Mouse (Mus musculus) stomach, embryonic 14.5 days (tissue): ENCODE data around the gene Trim47. TPM values are rescaled to one million over a fixed set of nuclear protein-coding genes. Genes with fewer than 3 reads are reported as not detected.

ENCODE experiments used
- ATAC-seq: fragments of 200-750 bp; cut with Nextera tagmentation; 2 replicates; pipeline ENCODE4 v1.8.0; 2017; ENCODE audit warnings: low read depth, moderate TSS enrichment; ENCODE audit not compliant: insufficient number of reproducible peaks, insufficient read depth, low FRiP score
- H3K27ac ChIP-seq: fragments of 300-500 bp; sonication (generic); 2 replicates; pipeline ENCODE4 v1.5.1; 2014; ENCODE audit warnings: mild to moderate bottlenecking, low read length, moderate library complexity, mixed read lengths
- H3K27me3 ChIP-seq: fragments of 300-500 bp; sonication (generic); 2 replicates; pipeline ENCODE4 v1.6.1; 2014; ENCODE audit warnings: low read length, control low read depth, mixed read lengths; ENCODE audit not compliant: control insufficient read depth, insufficient read depth
- H3K36me3 ChIP-seq: fragments of 300-500 bp; sonication (generic); 2 replicates; pipeline ENCODE4 v1.6.1; 2014; ENCODE audit warnings: mild to moderate bottlenecking, control low read depth, low read length, moderate library complexity, mixed read lengths; ENCODE audit not compliant: control insufficient read depth, insufficient read depth
- H3K4me1 ChIP-seq: fragments of 300-500 bp; sonication (generic); 2 replicates; pipeline ENCODE4 v1.6.1; 2014; ENCODE audit warnings: low read length, control low read depth, mixed read lengths; ENCODE audit not compliant: control insufficient read depth, insufficient read depth
- H3K4me2 ChIP-seq: fragments of 300-500 bp; sonication (generic); replicated peaks from 2 replicates; pipeline ENCODE4 v1.6.1; 2014; ENCODE audit warnings: low read depth, low read length, control low read depth
- H3K4me3 ChIP-seq: fragments of 300-500 bp; sonication (generic); 2 replicates; pipeline ENCODE4 v1.5.1; 2014; ENCODE audit warnings: low read depth, low read length, control low read depth
- H3K9ac ChIP-seq: fragments of 300-500 bp; sonication (generic); replicated peaks from 2 replicates; pipeline ENCODE4 v1.6.1; 2014; ENCODE audit warnings: low read depth, mild to moderate bottlenecking, control low read depth, low read length, moderate library complexity, mixed read lengths
- H3K9me3 ChIP-seq: fragments of 300-500 bp; sonication (generic); 2 replicates; pipeline ENCODE4 v1.6.1; 2016; ENCODE audit warnings: low read depth, low read length, control low read depth; ENCODE audit not compliant: control insufficient read depth
- WGBS: fragments of 180-500 bp; shearing (Covaris S2); extraction: QIAGEN DNeasy Blood & Tissue Kit; methylation state at CpG from one replicate; pipeline ENCODE4 v1.1.7; 2014; 5-methylcytosine and 5-hydroxymethylcytosine counted together
- polyA plus RNA-seq: library from polyadenylated mRNA; unstranded; fragments of >200 nt; fragmentation: Nextera tagmentation; extraction: Ambion mirVana; gene quantifications from 2 replicates; pipeline ENCODE4 v1.2.1, GENCODE M21; 2014

Trim47 gene
- polyA plus RNA-seq, 1 experiment from 2014 or later = 12.2 TPM

GRCm38 (mm10) chr11:116102472-116102871, 24.5 kb downstream of the Trim47 start:
- Histone ChIP-seq H3K36me3 (no peaks in the 10 kb centered on the region), H3K27me3 (peaks cover 7% of the 10 kb centered on the region; the same call in 1 of the 2 replicates), H3K9me3 (no peaks in the 10 kb centered on the region), H3K9ac (no peak overlapping the region; the same call in 1 of the 2 replicates), H3K27ac (peak overlapping the region; percentile 94), H3K4me1 (peaks cover 71% of the 10 kb centered on the region), H3K4me2 (peak overlapping the region; percentile 17; the same call in 1 of the 2 replicates), H3K4me3 (no peak overlapping the region)
- ATAC-seq = no peak
- 48% methylated on average over 3 of the region's 4 CpGs for WGBS

DNA sequence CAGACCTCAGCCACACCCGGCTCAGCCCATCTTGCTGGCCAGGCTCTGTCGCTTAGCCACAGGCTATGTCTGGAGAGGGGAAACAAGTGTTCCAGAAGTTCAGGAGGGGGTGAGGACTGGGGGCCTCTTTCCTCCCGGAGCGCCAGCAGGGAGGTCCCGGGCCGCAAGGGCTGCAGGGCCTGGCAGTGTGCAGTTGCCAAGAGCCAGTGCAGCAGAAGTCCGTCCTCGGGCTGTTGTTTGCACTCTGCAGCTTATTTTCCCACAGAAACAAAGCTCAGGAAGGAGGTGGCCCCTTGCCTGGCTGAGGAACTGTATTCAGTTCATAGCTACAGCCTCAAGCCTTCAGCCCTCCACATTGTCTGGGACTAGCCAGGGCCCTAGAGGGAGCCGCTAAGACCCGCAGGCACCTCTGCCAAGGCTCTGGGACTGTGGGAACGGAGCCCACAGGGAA, 25.1 kb downstream of the Trim47 start:
- Histone ChIP-seq H3K9ac (no peak overlapping the region; the same call in 1 of the 2 replicates), H3K4me1 (peaks cover 66% of the 10 kb centered on the region)
- peak; percentile 38; the same call in 1 of the 2 replicates for ATAC-seq

DNA sequence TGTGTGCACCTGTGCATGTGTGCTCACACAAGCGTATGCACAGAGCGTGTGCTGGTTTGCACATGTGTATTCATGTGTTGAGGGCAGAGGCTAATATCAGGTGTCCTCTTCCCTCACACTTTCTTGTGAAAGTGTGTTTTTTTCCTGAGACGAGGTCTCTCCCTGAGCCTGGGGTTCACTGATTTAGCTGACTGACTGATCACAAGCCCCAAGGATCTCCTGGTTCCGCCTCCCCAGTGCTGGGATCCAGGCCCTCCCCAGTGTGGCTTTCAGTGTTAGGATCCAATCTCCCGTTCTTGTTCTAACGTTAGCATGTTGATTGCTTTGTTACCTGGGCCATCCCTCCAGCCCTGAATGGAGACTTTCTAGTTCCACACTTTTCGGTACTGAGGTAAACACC, 26.2 kb downstream of the Trim47 start:
- Histone ChIP-seq H3K27me3 (no peaks in the 10 kb centered on the region), H3K9me3 (no peaks in the 10 kb centered on the region), H3K27ac (peak overlapping the region; percentile 94; the same call in 1 of the 2 replicates), H3K4me1 (peaks cover 54% of the 10 kb centered on the region), H3K9ac (no peak overlapping the region), H3K36me3 (no peaks in the 10 kb centered on the region), H3K4me2 (no peak overlapping the region), H3K4me3 (no peak overlapping the region)
- WGBS = 68% methylated on average over 7 of the region's 7 CpGs
- no peak for ATAC-seq

More for the DNA sequence above, 25.1 kb downstream of the Trim47 start:
- Histone ChIP-seq H3K4me3 (no peak overlapping the region), H3K27ac (peak overlapping the region; percentile 94), H3K9me3 (no peaks in the 10 kb centered on the region), H3K4me2 (peak overlapping the region; percentile 17), H3K27me3 (0 out of 2 replicates have a peak, but pooled peaks cover 2% of the 10 kb centered on the region), H3K36me3 (no peaks in the 10 kb centered on the region)
- 28% methylated on average over 11 of the region's 11 CpGs for WGBS

- H3K4me3 ChIP-seq = no peak overlapping the region
- no peaks in the 10 kb centered on the region for H3K36me3 ChIP-seq
- no peaks in the 10 kb centered on the region for H3K9me3 ChIP-seq
- H3K9ac ChIP-seq = no peak overlapping the region
- H3K27ac ChIP-seq = peak overlapping the region; percentile 94; the same call in 1 of the 2 replicates
- H3K4me2 ChIP-seq = no peak overlapping the region
- peaks cover 54% of the 10 kb centered on the region for H3K4me1 ChIP-seq
- H3K27me3 ChIP-seq = no peaks in the 10 kb centered on the region
- ATAC-seq = peak; percentile 46; the same call in 1 of the 2 replicates
- WGBS = 32% methylated on average over 6 of the region's 6 CpGs
Observed at GRCm38 (mm10) chr11:116100385-116100784, 26.6 kb downstream of the Trim47 start.

DNA sequence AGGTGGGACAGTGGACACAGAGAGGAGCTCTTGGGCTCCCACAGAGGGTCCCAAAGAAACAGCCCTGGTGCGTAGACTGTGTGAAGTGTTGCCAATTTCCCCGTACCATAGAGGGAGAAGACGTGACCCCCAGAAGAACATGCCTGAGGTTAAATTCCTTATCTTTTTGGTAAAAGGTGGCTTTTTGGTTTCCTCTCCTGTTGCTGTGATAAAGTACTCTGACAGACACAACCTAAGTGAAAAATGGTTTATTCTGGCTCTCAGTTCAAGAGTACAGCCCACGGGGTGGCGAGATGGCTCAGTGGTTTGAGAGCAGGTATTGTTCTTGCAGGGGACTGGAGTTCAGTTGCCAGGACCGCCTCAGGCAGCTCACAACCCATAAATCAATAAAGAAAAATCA, 27.5 kb downstream of the Trim47 start:
- Histone ChIP-seq H3K4me2 (no peak overlapping the region), H3K4me1 (peaks cover 53% of the 10 kb centered on the region)

DNA sequence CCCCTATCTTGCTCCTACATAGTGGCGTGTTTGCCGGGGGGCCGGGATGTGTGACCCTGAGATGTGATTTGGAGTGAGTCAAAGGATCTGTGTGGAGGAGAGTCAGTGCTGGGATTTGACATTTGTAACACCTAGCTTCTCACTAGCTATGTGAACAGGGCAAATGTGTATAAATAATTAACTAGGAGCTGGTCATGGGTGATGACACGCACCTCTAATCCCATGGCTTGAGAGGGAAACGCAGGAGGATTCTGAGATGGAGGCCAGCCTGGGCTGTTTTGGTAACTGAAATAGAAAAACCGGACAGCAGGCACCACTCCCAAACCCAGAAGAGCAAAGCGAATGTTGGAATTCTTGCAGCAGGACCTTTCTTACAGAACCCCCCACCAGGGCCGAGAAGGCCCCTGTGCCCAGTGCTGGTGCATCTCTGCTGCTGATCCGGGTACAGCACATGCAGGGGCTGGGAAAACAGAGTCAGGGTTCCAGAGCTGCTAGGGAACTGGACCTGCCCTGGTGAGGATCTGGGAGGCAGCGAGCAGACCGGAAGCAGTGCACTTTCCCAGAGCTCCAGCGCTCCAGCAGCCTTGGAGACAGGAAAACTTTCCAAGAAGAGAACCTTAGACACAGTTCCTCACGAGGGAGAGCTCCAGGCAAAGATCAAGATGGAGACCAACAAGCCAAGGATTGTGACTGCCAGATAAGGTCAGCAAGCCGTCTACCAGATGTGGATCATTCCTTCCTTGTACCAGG, 28.1 kb downstream of the Trim47 start:
- Histone ChIP-seq H3K4me3 (no peak overlapping the region), H3K36me3 (no peaks in the 10 kb centered on the region), H3K27ac (peak overlapping the region; percentile 58; the same call in 1 of the 2 replicates), H3K9ac (no peak overlapping the region), H3K4me2 (no peak overlapping the region), H3K27me3 (no peaks in the 10 kb centered on the region), H3K9me3 (no peaks in the 10 kb centered on the region), H3K4me1 (peaks cover 47% of the 10 kb centered on the region)
- ATAC-seq = no peak
- WGBS = 70% methylated on average over 14 of the region's 14 CpGs

More for the DNA sequence above, 27.5 kb downstream of the Trim47 start:
- Histone ChIP-seq H3K9me3 (no peaks in the 10 kb centered on the region), H3K27ac (peak overlapping the region; percentile 58; the same call in 1 of the 2 replicates), H3K9ac (no peak overlapping the region), H3K36me3 (no peaks in the 10 kb centered on the region), H3K4me3 (no peak overlapping the region), H3K27me3 (no peaks in the 10 kb centered on the region)
- no peak for ATAC-seq
- WGBS = 87% methylated on average over 6 of the region's 6 CpGs

- ATAC-seq = no peak
- WGBS = 87% methylated on average over 5 of the region's 5 CpGs
Observed at GRCm38 (mm10) chr11:116096213-116097108, 30.5 kb downstream of the Trim47 start.

DNA sequence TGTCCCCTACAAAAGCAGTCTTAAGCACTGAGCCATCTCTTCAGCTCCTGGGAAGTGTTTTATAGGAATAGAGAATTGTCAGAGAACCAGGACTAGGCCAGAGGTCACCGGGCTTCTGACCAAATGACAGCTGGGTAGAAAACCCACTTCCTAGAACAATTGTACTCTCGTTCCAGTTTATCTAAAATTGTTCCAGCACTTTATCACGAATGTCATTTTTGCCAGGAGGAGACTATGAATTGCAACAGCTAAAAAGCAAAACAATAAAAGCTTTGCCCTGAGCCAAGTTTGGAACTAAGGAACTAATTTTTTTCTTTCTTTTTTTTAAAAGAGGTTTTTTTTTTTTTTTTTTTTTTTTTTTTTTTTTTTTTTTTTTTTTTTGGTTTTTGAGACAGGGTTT, 31.4 kb downstream of the Trim47 start:
- ATAC-seq = no peak
- no peak overlapping the region for H3K9ac ChIP-seq
- no peaks in the 10 kb centered on the region for H3K36me3 ChIP-seq
- H3K27ac ChIP-seq = no peak overlapping the region
- no peak overlapping the region for H3K4me2 ChIP-seq
- no peak overlapping the region for H3K4me3 ChIP-seq
- no peaks in the 10 kb centered on the region for H3K9me3 ChIP-seq
- H3K4me1 ChIP-seq = peaks cover 15% of the 10 kb centered on the region
- 73% methylated on average over 3 of the region's 3 CpGs for WGBS
- no peaks in the 10 kb centered on the region for H3K27me3 ChIP-seq

More at GRCm38 (mm10) chr11:116096213-116097108, 30.5 kb downstream of the Trim47 start:
- Histone ChIP-seq H3K27me3 (no peaks in the 10 kb centered on the region), H3K4me1 (peaks cover 24% of the 10 kb centered on the region), H3K27ac (no peak overlapping the region), H3K4me2 (no peak overlapping the region), H3K9me3 (no peaks in the 10 kb centered on the region), H3K36me3 (no peaks in the 10 kb centered on the region), H3K4me3 (no peak overlapping the region), H3K9ac (no peak overlapping the region)
